Mouse (Mus musculus) left cerebral cortex, adult 2 months (tissue): ENCODE data around the gene Armh3. TPM values are rescaled to one million over a fixed set of nuclear protein-coding genes. Genes with fewer than 3 reads are reported as not detected.

ENCODE experiments used
- DNase-seq, 2 experiments: peaks; one replicate each; pipeline ENCODE4 v3.0.0; 2021 to 2022; ENCODE audit warnings: low spot score in 2 of 2, mixed read lengths in 1 of 2; ENCODE audit errors: extremely low spot score in 1 of 2
- H3K27ac ChIP-seq: fragments of 200-600 bp; 2 replicates; pipeline ENCODE4 v1.8.1; 2022
- H3K4me3 ChIP-seq: fragments of 200-600 bp; 2 replicates; pipeline ENCODE4 v1.8.1; 2022
- CTCF ChIP-seq: fragments of 200-600 bp; IDR thresholded peaks from 2 replicates; pipeline ENCODE4 v1.8.1; 2022; ENCODE audit warnings: antibody characterized with exemption, mild to moderate bottlenecking, moderate library complexity
- intact Hi-C: fragments of 180-260 bp; cut with DNase I; formaldehyde crosslinking; loops from one replicate; pipeline ENCODE4 v1.15.1; 2025
- total RNA-seq, 2 experiments: library from RNA; stranded (reverse); gene quantifications; 2 replicates each; pipeline ENCODE4 v1.2.3; 2021

Armh3 gene
- total RNA-seq, 2 experiments from 2014 or later = 19.4 to 20.9 TPM

DNA sequence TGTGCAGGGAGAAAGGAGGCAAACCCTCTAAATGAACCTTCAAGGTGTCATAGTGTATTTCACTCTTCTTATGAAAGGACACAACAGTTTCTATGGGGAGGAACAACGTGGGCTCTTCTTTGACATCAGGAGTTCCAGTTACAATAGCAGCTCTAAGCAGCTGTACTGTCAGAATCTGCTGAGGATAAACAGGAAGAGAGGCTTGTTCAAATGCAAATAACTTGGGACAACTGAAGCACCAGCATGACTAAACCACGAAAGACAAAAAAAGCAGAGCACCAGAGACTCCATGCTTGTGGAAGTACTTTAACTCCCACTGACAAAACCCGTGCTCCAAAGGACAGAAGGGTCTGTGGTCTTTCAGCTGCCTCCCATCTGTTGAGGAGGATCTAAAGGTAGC is 116.2 kb downstream of the Armh3 start:
- H3K4me3 ChIP-seq = no peak overlapping the region
- DNase-seq = no peak
- no peak overlapping the region for H3K27ac ChIP-seq
- no peak for TF ChIP-seq CTCF
- intact Hi-C loops = no loop called here

DNA sequence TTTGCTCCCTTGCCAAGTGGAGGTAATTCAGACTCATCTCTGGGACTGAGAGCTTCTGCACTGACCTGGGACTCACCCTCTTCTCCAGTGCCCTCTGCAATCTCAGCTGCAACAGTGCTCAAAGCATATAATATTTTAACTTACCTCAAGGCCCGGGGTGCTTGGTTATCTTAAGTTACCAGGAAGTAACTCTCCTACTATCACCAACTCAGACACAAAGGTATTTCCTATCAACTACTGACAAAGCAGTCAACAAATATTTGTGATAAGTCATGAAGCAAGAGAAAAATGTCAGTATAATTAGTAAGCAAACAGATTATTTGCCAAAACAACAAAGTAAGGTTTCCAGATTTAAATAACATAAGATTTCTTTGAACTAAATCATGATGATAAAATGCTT is 125.0 kb downstream of the Armh3 start:
- TF ChIP-seq CTCF = no peak
- DNase-seq = no peak
- intact Hi-C loops = loop anchor here (5.0 kb wide), 2 partner anchors 44 to 56 kb away; partner anchors contain the start of gene Kcnip2
- Histone ChIP-seq H3K27ac (no peak overlapping the region), H3K4me3 (no peak overlapping the region)

DNA sequence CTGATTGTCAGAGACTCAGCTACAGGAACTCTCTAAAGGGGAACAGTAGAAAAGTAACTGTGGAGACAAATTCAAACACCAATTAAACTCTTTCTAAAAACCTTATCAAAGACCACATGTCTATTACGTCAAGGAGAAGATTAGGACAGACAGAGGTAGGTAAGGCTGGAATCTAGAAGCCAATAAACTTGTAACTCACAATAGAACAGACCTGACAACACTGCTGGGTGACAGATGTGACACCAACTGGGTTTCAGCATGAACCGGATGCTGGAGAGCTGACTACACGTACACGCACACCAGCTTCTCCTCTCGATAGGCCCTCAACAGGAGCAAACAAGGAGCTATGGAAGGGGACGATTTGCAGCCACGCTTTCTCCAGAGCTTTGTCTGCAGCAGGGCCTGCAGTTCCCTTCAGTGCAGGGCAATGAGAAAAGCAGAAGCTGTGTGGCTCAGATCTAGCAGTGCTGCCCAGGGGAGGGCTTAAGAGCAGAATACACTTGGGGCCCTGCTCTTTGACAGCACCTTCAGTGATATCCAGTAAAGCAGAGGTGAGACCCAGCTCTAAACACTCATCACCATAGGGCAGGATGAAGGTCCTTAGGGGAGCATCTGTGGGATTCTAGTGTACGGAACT is 142.9 kb downstream of the Armh3 start:
- H3K4me3 ChIP-seq = no peak overlapping the region
- no peak for TF ChIP-seq CTCF
- intact Hi-C loops = no loop called here
- H3K27ac ChIP-seq = no peak overlapping the region
- DNase-seq = no peak

DNA sequence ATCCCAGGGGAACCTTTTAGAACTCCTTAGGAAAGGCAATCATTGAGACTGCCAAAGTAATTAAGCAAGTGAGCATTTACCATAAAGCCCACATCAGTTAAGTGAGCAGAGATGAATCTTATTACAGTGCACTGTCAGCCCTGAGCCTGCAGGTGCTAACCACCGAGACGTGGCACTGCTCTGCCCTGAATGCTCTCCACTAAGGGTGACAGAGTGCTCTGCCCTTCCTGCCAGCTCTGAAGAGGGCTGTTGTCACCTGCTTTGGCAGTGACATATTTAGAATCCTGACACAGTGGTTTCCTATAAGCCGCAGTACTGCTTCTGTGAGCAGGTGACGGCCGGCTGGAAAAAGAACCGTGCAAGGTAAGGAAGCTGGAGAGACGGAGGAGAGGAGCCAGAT is 143.8 kb downstream of the Armh3 start:
- TF ChIP-seq CTCF = no peak
- intact Hi-C loops = no loop called here
- no peak for DNase-seq
- no peak overlapping the region for H3K4me3 ChIP-seq
- H3K27ac ChIP-seq = no peak overlapping the region

DNA sequence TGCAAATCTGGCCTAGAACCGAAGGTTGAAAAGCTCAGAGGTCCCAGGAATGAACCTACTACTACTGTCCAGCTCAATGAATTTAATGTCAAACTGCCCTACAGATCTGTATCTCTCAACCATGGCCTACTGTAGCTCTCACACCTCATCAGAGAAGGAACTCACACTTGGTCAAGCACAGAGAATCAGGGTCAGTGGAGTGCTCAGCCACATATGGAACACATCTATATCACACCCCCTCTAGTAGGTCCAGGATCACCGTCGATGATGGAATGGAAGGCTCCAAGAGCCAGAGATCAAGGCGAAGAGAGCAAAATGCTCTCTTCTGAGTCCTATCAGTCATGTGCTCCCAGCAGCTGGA is 150.6 kb downstream of the Armh3 start:
- TF ChIP-seq CTCF = no peak
- Histone ChIP-seq H3K4me3 (no peak overlapping the region), H3K27ac (no peak overlapping the region)
- intact Hi-C loops = no loop called here
- no peak for DNase-seq

DNA sequence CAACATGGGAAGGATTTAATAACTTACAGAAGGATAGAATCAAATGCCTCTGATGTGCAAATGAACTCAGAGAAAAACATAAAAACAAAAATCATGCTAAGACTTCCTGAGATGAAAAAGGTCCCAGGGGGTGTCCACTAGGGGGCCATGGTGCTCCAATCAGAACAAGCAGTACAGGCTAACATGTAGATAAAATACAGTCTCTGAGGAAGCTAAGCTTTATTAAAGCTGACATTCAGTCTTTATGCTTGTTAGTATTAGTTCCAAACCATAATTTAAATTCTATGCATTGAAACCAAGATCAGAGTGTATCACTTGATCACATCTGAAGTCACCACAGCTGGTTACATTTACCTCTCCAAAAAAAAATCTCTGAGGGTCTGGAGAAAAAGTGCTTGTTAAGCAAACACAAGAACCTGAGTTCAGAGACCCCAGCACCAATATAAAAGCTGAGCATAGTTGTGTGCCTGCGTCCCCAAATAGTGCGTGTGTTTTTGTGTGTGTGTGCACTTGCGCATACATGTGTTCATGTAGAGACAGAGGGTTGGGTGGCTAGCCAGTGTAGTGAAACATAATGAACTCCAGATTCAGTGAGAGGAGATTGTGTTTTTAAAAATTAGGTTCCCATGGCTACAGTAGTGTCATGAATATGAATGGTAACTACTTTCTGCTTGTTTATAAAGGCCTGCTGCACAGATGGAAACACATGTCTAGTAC is 151.1 kb downstream of the Armh3 start:
- no peak for DNase-seq
- Histone ChIP-seq H3K4me3 (no peak overlapping the region), H3K27ac (no peak overlapping the region)
- intact Hi-C loops = no loop called here
- peak; percentile 68 for TF ChIP-seq CTCF

DNA sequence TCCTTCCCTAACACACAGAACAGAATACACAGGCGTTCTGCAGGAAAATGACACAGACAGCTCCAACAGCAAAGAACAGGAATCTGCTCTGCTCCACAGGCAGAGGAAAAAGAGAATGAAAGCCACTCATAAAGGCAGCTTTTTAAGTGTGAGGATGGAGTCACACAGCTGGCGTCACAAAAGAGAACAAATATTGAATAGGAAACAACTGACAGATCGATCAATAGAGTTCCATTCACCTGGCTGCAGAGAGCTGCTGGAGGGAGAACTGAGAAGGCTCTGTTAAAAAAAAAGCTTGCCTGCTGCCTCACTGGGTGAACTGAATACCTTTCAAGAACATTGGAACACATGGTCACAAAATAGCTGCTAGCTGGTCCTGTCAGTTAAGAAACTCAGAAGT is 154.1 kb downstream of the Armh3 start:
- TF ChIP-seq CTCF = no peak
- intact Hi-C loops = no loop called here
- no peak for DNase-seq
- Histone ChIP-seq H3K4me3 (no peak overlapping the region), H3K27ac (no peak overlapping the region)

DNA sequence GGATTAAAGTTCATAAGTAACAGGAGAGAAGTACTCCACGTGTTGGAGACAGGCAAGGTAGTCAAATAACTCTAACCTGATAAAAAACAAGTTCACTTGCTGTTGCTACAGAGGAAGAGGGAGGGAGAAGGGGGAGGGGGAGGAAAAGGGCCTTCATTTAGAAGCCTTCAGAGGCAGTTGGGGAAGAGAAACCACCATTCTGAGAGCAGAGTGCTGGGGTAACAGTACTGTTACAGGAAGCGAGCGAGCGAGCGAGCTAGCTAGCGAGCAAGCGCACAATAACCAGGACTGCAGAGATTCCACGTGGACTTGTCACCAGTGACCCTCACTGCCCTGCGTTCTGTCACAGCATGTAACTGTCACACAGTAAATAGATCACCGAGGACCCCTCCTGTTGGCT is 154.9 kb downstream of the Armh3 start:
- H3K27ac ChIP-seq = peak overlapping the region; percentile 5; the same call in 1 of the 2 replicates
- TF ChIP-seq CTCF = no peak
- DNase-seq = no peak
- intact Hi-C loops = no loop called here
- H3K4me3 ChIP-seq = no peak overlapping the region

DNA sequence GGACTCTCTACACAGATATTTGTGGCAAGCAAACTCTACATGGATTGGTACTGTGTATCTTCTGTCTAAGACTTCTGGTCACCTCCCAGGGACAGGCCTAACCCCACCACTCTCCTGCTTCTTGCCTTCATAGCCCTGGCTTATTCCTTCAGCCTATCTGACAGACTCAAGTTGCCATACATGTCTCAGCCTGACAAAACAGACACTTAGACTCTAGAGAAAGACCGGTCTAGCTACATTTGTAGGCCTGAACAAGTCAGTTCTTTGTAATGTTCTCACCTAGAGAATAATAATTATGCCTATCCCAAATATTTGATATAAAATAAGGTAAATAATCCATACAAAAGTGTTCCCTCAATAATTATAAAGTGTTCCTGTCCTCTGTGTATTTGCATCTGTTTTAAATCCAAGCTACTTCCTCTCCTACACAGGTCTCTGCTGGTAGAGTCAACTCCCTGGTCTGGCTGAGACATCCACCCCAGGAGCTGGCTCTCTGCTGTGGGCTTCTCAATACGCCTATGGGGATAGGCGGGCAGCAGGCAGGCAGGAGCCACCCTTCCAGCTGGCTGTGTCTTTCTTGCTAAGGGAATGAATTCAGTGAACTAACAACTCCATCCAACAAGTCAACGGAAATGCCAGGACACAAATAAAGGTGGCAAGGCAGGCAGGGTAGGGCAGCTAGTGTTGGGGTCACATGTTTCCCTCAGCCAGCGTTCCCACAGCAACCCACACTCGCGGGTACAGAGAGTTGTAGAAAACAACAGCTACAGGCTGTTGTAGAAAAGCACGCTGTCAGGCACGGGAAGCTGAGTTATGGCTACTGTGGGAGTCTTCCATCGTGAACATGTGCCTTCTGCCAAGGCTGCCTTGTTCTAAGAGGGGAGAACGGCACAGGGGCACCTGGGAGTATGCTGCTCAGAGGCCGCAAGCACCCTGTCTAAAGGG is 161.0 kb downstream of the Armh3 start:
- H3K4me3 ChIP-seq = no peak overlapping the region
- no peak for TF ChIP-seq CTCF
- H3K27ac ChIP-seq = no peak overlapping the region
- intact Hi-C loops = loop anchor here (2.0 kb wide), 1 partner anchor 19 kb away; no protein-coding TSS in a partner anchor
- no peak for DNase-seq

DNA sequence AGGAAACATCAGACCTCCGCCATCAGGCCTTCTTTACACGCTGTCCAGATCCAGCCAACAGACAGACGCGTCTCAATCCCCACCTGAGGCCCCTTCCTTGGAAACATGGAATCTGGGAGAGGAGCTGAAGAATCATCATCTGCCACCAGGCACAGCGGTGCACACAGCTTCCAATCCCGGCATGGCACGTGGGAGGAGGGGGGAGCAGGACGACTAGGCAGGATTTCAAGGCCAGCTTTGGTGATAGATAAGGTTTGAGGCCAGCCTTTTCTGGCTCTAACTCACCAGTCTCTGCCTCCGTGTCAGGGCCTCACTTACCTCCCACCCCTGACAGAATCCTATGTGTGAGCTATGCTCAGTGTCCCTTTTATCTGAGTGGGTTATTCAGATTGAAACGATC is 162.8 kb downstream of the Armh3 start:
- intact Hi-C loops = no loop called here
- TF ChIP-seq CTCF = no peak
- DNase-seq = no peak
- Histone ChIP-seq H3K4me3 (no peak overlapping the region), H3K27ac (no peak overlapping the region)

DNA sequence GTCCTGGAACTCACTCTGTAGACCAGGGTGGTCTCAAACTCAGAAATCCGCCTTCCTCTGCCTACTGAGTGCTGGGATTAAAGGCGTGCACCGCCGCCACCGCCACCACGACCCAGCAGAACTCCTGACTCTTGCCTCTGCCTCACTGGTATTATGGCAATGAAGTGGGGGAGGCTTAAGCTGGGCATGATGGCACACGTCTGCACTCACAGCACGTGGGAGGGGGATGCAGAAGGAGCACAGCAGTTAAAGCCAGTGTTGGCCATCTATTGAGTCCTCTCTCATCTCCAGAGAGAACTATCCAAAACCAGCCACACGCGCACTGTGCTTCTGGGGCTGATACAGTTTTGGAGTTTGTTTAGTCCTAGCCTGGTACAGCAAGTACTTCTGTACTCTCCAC is 164.6 kb downstream of the Armh3 start:
- no peak for TF ChIP-seq CTCF
- DNase-seq = no peak
- H3K4me3 ChIP-seq = no peak overlapping the region
- H3K27ac ChIP-seq = no peak overlapping the region
- intact Hi-C loops = no loop called here

DNA sequence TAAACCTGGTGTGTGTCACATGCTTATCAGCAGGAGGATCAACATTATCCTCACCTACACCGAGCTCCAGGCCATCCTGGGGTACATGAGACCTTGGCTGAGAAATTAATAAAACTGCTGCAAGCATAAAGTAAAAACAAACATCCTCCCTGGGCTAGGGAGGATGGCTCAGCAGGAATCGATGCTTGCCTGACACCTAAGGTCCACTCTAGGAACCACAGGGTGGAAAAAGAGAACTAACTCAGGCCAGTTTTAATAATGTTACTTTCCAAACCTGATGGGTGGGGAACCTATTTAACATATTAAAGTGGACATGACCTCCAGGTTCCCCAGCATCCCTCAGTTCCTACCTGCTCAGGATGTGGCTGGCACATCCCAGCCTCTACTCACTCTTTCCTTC is 167.6 kb downstream of the Armh3 start:
- no peak; the same call in 1 of the 2 replicates for TF ChIP-seq CTCF
- DNase-seq = no peak
- Histone ChIP-seq H3K27ac (no peak overlapping the region), H3K4me3 (no peak overlapping the region)
- intact Hi-C loops = no loop called here
